Mouse (Mus musculus): Measurements from ENCODE around the gene Haus4. TPM values are rescaled to one million over a fixed set of nuclear protein-coding genes. Genes with fewer than 3 reads are reported as not detected.

Haus4 gene
- polyA plus RNA-seq, 1 experiment from 2014 or later = 40.4 TPM

GRCm38 (mm10) chr14:54528007-54528393 is 26.4 kb downstream of the Haus4 start:
- peak overlapping the region; percentile 40 for H3K4me3 ChIP-seq (ENCODE audit: low read depth, low read length)
- peak overlapping the region; percentile 72 for H3K4me2 ChIP-seq (ENCODE audit: low read depth, low read length)
- 18% methylated on average over 5 of the region's 5 CpGs for WGBS
- no peaks in the 10 kb centered on the region for H3K9me3 ChIP-seq (ENCODE audit: control insufficient read depth, low read length)
- H3K4me1 ChIP-seq (ENCODE audit: control insufficient read depth, insufficient read depth, low read length) = no peaks in the 10 kb centered on the region
- H3K9ac ChIP-seq (ENCODE audit: low read depth, low read length) = no peak overlapping the region
- DNase-seq (ENCODE audit: low spot score) (no peak), ATAC-seq (ENCODE audit: low read depth) (0 out of 2 replicates have a peak, but pooled peaks have one; percentile 23)
- H3K27ac ChIP-seq (replicated peaks; ENCODE audit: low read depth, low read length) = peak overlapping the region; percentile 53; the same call in 1 of the 2 replicates
- no peaks in the 10 kb centered on the region for H3K36me3 ChIP-seq (ENCODE audit: control insufficient read depth, insufficient read depth, low read length)
- no peaks in the 10 kb centered on the region for H3K27me3 ChIP-seq (replicated peaks; ENCODE audit: control insufficient read depth, insufficient read depth, low read length)

GRCm38 (mm10) chr14:54527227-54528006 is 27.0 kb downstream of the Haus4 start:
- Histone ChIP-seq H3K4me2 (ENCODE audit: low read depth, low read length) (peak overlapping the region; percentile 72), H3K36me3 (ENCODE audit: control insufficient read depth, insufficient read depth, low read length) (no peaks in the 10 kb centered on the region), H3K4me3 (ENCODE audit: low read depth, low read length) (peak overlapping the region; percentile 40), H3K27me3 (replicated peaks; ENCODE audit: control insufficient read depth, insufficient read depth, low read length) (no peaks in the 10 kb centered on the region), H3K27ac (replicated peaks; ENCODE audit: low read depth, low read length) (peak overlapping the region; percentile 44; the same call in 1 of the 2 replicates), H3K9ac (ENCODE audit: low read depth, low read length) (peak overlapping the region; percentile 62), H3K4me1 (ENCODE audit: control insufficient read depth, insufficient read depth, low read length) (no peaks in the 10 kb centered on the region), H3K9me3 (ENCODE audit: control insufficient read depth, low read length) (no peaks in the 10 kb centered on the region)
- ATAC-seq (ENCODE audit: low read depth) (peak; percentile 69), DNase-seq (ENCODE audit: low spot score) (peak; percentile 51)
- 3% methylated on average over 14 of the region's 18 CpGs for WGBS

GRCm38 (mm10) chr14:54523600-54523999 is 30.8 kb downstream of the Haus4 start:
- Histone ChIP-seq H3K27ac (replicated peaks; ENCODE audit: low read depth, low read length) (no peak overlapping the region), H3K27me3 (replicated peaks; ENCODE audit: control insufficient read depth, insufficient read depth, low read length) (no peaks in the 10 kb centered on the region), H3K36me3 (ENCODE audit: control insufficient read depth, insufficient read depth, low read length) (no peaks in the 10 kb centered on the region), H3K4me2 (ENCODE audit: low read depth, low read length) (no peak overlapping the region), H3K9me3 (ENCODE audit: control insufficient read depth, low read length) (no peaks in the 10 kb centered on the region), H3K4me3 (ENCODE audit: low read depth, low read length) (no peak overlapping the region), H3K4me1 (ENCODE audit: control insufficient read depth, insufficient read depth, low read length) (no peaks in the 10 kb centered on the region; the same call in 1 of the 2 replicates), H3K9ac (ENCODE audit: low read depth, low read length) (no peak overlapping the region)
- WGBS = 29% methylated on average over 6 of the region's 6 CpGs
- no peak for ATAC-seq (ENCODE audit: low read depth)
- no peak for DNase-seq (ENCODE audit: low spot score)

GRCm38 (mm10) chr14:54516710-54517310 is 37.6 kb downstream of the Haus4 start:
- H3K9ac ChIP-seq (ENCODE audit: low read depth, low read length) = peak overlapping the region; percentile 71
- WGBS = 5% methylated on average over 17 of the region's 17 CpGs
- peak overlapping the region; percentile 57 for H3K4me2 ChIP-seq (ENCODE audit: low read depth, low read length)
- H3K9me3 ChIP-seq (ENCODE audit: control insufficient read depth, low read length) = 0 out of 2 replicates have a peak, but pooled peaks cover 4% of the 10 kb centered on the region
- peaks cover 37% of the 10 kb centered on the region for H3K36me3 ChIP-seq (ENCODE audit: control insufficient read depth, insufficient read depth, low read length)
- H3K27me3 ChIP-seq (replicated peaks; ENCODE audit: control insufficient read depth, insufficient read depth, low read length) = no peaks in the 10 kb centered on the region
- no peak for DNase-seq (ENCODE audit: low spot score)
- H3K4me1 ChIP-seq (ENCODE audit: control insufficient read depth, insufficient read depth, low read length) = peaks cover 8% of the 10 kb centered on the region
- H3K27ac ChIP-seq (replicated peaks; ENCODE audit: low read depth, low read length) = peak overlapping the region; percentile 69
- peak overlapping the region; percentile 65 for H3K4me3 ChIP-seq (ENCODE audit: low read depth, low read length)
- ATAC-seq (ENCODE audit: low read depth) = peak; percentile 28

GRCm38 (mm10) chr14:54509774-54510173 is 44.6 kb downstream of the Haus4 start:
- Histone ChIP-seq H3K27me3 (replicated peaks; ENCODE audit: control insufficient read depth, insufficient read depth, low read length) (no peaks in the 10 kb centered on the region), H3K9ac (ENCODE audit: low read depth, low read length) (no peak overlapping the region), H3K4me2 (ENCODE audit: low read depth, low read length) (no peak overlapping the region), H3K9me3 (ENCODE audit: control insufficient read depth, low read length) (0 out of 2 replicates have a peak, but pooled peaks cover 4% of the 10 kb centered on the region), H3K36me3 (ENCODE audit: control insufficient read depth, insufficient read depth, low read length) (peaks cover 82% of the 10 kb centered on the region), H3K4me3 (ENCODE audit: low read depth, low read length) (no peak overlapping the region), H3K4me1 (ENCODE audit: control insufficient read depth, insufficient read depth, low read length) (no peaks in the 10 kb centered on the region), H3K27ac (replicated peaks; ENCODE audit: low read depth, low read length) (no peak overlapping the region)
- WGBS = 89% methylated on average over 9 of the region's 9 CpGs
- no peak for DNase-seq (ENCODE audit: low spot score)
- ATAC-seq (ENCODE audit: low read depth) = no peak

GRCm38 (mm10) chr14:54503092-54503491 is 51.3 kb downstream of the Haus4 start:
- no peak overlapping the region for H3K4me3 ChIP-seq (ENCODE audit: low read depth, low read length)
- DNase-seq (ENCODE audit: low spot score) (no peak), ATAC-seq (ENCODE audit: low read depth) (no peak)
- H3K27me3 ChIP-seq (replicated peaks; ENCODE audit: control insufficient read depth, insufficient read depth, low read length) = no peaks in the 10 kb centered on the region
- H3K27ac ChIP-seq (replicated peaks; ENCODE audit: low read depth, low read length) = no peak overlapping the region
- no peak overlapping the region for H3K9ac ChIP-seq (ENCODE audit: low read depth, low read length)
- H3K9me3 ChIP-seq (ENCODE audit: control insufficient read depth, low read length) = peaks cover 7% of the 10 kb centered on the region; the same call in 1 of the 2 replicates
- H3K4me2 ChIP-seq (ENCODE audit: low read depth, low read length) = no peak overlapping the region
- WGBS = 88% methylated on average over 2 of the region's 2 CpGs
- no peaks in the 10 kb centered on the region for H3K4me1 ChIP-seq (ENCODE audit: control insufficient read depth, insufficient read depth, low read length)
- H3K36me3 ChIP-seq (ENCODE audit: control insufficient read depth, insufficient read depth, low read length) = peaks cover 16% of the 10 kb centered on the region

- no peak for DNase-seq (ENCODE audit: low spot score)
- Histone ChIP-seq H3K4me3 (ENCODE audit: low read depth, low read length) (no peak overlapping the region), H3K9ac (ENCODE audit: low read depth, low read length) (no peak overlapping the region), H3K27me3 (replicated peaks; ENCODE audit: control insufficient read depth, insufficient read depth, low read length) (no peaks in the 10 kb centered on the region), H3K9me3 (ENCODE audit: control insufficient read depth, low read length) (peaks cover 7% of the 10 kb centered on the region; the same call in 1 of the 2 replicates), H3K27ac (replicated peaks; ENCODE audit: low read depth, low read length) (no peak overlapping the region), H3K4me2 (ENCODE audit: low read depth, low read length) (no peak overlapping the region), H3K36me3 (ENCODE audit: control insufficient read depth, insufficient read depth, low read length) (no peaks in the 10 kb centered on the region; the same call in 1 of the 2 replicates), H3K4me1 (ENCODE audit: control insufficient read depth, insufficient read depth, low read length) (no peaks in the 10 kb centered on the region)
- no peak for ATAC-seq (ENCODE audit: low read depth)
- WGBS = 53% methylated on average over 2 of the region's 2 CpGs
Observed at GRCm38 (mm10) chr14:54501365-54501764, 53.1 kb downstream of the Haus4 start.

GRCm38 (mm10) chr14:54499330-54499729 is 55.1 kb downstream of the Haus4 start:
- no peak overlapping the region for H3K4me3 ChIP-seq (ENCODE audit: low read depth, low read length)
- no peak overlapping the region for H3K4me2 ChIP-seq (ENCODE audit: low read depth, low read length)
- H3K27ac ChIP-seq (replicated peaks; ENCODE audit: low read depth, low read length) = no peak overlapping the region
- H3K9me3 ChIP-seq (ENCODE audit: control insufficient read depth, low read length) = peaks cover 7% of the 10 kb centered on the region; the same call in 1 of the 2 replicates
- no peaks in the 10 kb centered on the region for H3K4me1 ChIP-seq (ENCODE audit: control insufficient read depth, insufficient read depth, low read length)
- DNase-seq (ENCODE audit: low spot score) (no peak), ATAC-seq (ENCODE audit: low read depth) (no peak)
- no peak overlapping the region for H3K9ac ChIP-seq (ENCODE audit: low read depth, low read length)
- 69% methylated on average over 2 of the region's 2 CpGs for WGBS
- no peaks in the 10 kb centered on the region for H3K36me3 ChIP-seq (ENCODE audit: control insufficient read depth, insufficient read depth, low read length)
- H3K27me3 ChIP-seq (replicated peaks; ENCODE audit: control insufficient read depth, insufficient read depth, low read length) = no peaks in the 10 kb centered on the region
